Mouse (Mus musculus): ENCODE measurements around the gene Pard3. TPM values are rescaled to one million over a fixed set of nuclear protein-coding genes. Genes with fewer than 3 reads are reported as not detected.

Gene Pard3
- polyA plus RNA-seq, 1 experiment from 2014 or later = 33.8 TPM

DNA sequence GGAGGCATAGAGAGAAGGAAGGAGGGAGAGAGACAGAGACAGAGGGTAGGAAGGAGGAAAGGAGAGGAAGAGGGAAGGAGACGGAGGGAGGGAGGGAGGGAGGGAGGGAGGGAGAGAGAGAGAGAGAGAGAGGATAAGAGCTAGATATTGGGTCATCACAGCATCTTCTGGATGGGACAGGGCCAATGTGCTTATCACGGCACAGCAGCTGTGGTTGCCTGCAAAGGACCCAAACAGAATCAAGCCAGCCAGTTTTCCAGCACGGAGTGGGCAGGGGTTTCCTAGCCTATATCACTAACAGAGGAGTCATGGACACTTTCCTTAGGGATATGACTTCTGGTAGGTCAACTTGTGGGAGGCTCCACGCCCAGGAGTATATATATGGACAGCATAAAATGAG is 82.4 kb downstream of the Pard3 start:
- Histone ChIP-seq H3K27ac (ENCODE audit: low read depth) (no peak overlapping the region), H3K27me3 (ENCODE audit: insufficient read depth, low read length) (no peaks in the 10 kb centered on the region), H3K9me3 (ENCODE audit: low read depth, low read length) (no peaks in the 10 kb centered on the region), H3K9ac (no peak overlapping the region), H3K36me3 (ENCODE audit: insufficient read depth) (no peaks in the 10 kb centered on the region), H3K4me1 (ENCODE audit: insufficient read depth) (peaks cover 29% of the 10 kb centered on the region), H3K4me3 (ENCODE audit: low read depth, low read length) (no peak overlapping the region), H3K4me2 (no peak overlapping the region)
- TF ChIP-seq CTCF (IDR thresholded peaks at IDR 0.05; ENCODE audit: low read depth) = no peak
- ATAC-seq (ENCODE audit: insufficient read depth) (no peak), DNase-seq (no peak)
- WGBS = 44% methylated on average over 4 of the region's 4 CpGs

- TF ChIP-seq CTCF (IDR thresholded peaks at IDR 0.05; ENCODE audit: low read depth) = no peak
- Histone ChIP-seq H3K4me1 (ENCODE audit: insufficient read depth) (peaks cover 24% of the 10 kb centered on the region), H3K27me3 (ENCODE audit: insufficient read depth, low read length) (no peaks in the 10 kb centered on the region), H3K9me3 (ENCODE audit: low read depth, low read length) (no peaks in the 10 kb centered on the region), H3K27ac (ENCODE audit: low read depth) (no peak overlapping the region), H3K4me2 (no peak overlapping the region), H3K9ac (no peak overlapping the region), H3K36me3 (ENCODE audit: insufficient read depth) (no peaks in the 10 kb centered on the region), H3K4me3 (ENCODE audit: low read depth, low read length) (no peak overlapping the region)
- DNase-seq (no peak), ATAC-seq (ENCODE audit: insufficient read depth) (no peak)
- WGBS = 60% methylated on average over 7 of the region's 7 CpGs
Measured at GRCm38 (mm10) chr8:127148821-127149220, 85.1 kb downstream of the Pard3 start.

DNA sequence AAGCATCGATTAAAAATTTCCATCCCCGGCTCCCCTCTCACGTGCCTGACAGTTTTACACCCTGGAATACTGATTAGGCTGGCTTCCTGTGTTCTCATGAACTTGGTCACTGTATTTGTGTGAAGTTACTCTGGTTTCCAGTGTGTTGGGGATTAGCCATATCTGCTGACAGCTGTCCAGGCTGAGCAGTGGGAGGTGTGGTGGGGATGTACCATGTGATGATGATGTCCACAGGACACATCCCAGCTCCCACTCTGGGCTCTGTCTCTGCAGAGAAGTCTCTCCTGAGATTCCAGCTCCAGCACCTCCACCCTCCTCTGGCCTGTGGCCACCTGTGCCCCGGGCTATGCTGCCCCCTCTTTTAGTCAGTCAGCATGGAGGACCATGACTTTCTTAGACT is 87.0 kb downstream of the Pard3 start:
- H3K4me2 ChIP-seq = no peak overlapping the region
- H3K27me3 ChIP-seq (ENCODE audit: insufficient read depth, low read length) = no peaks in the 10 kb centered on the region
- no peak overlapping the region for H3K27ac ChIP-seq (ENCODE audit: low read depth)
- H3K36me3 ChIP-seq (ENCODE audit: insufficient read depth) = no peaks in the 10 kb centered on the region
- no peak overlapping the region for H3K9ac ChIP-seq
- peaks cover 8% of the 10 kb centered on the region; the same call in 1 of the 2 replicates for H3K4me1 ChIP-seq (ENCODE audit: insufficient read depth)
- H3K4me3 ChIP-seq (ENCODE audit: low read depth, low read length) = no peak overlapping the region
- TF ChIP-seq CTCF (IDR thresholded peaks at IDR 0.05; ENCODE audit: low read depth) = no peak
- DNase-seq (no peak), ATAC-seq (ENCODE audit: insufficient read depth) (no peak)
- no peaks in the 10 kb centered on the region for H3K9me3 ChIP-seq (ENCODE audit: low read depth, low read length)
- WGBS = 68% methylated on average over 4 of the region's 4 CpGs

- DNase-seq = no peak
- Histone ChIP-seq H3K4me3 (ENCODE audit: low read depth, low read length) (no peak overlapping the region), H3K4me2 (no peak overlapping the region), H3K4me1 (ENCODE audit: insufficient read depth) (peaks cover 6% of the 10 kb centered on the region; the same call in 1 of the 2 replicates), H3K9me3 (ENCODE audit: low read depth, low read length) (no peaks in the 10 kb centered on the region), H3K9ac (no peak overlapping the region), H3K27ac (ENCODE audit: low read depth) (no peak overlapping the region), H3K36me3 (ENCODE audit: insufficient read depth) (no peaks in the 10 kb centered on the region), H3K27me3 (ENCODE audit: insufficient read depth, low read length) (no peaks in the 10 kb centered on the region)
- WGBS = 46% methylated on average over 3 of the region's 3 CpGs
- TF ChIP-seq CTCF (IDR thresholded peaks at IDR 0.05; ENCODE audit: low read depth) = no peak
- no peak for ATAC-seq (ENCODE audit: insufficient read depth)
Measured at GRCm38 (mm10) chr8:127151706-127152105, 88.0 kb downstream of the Pard3 start.

DNA sequence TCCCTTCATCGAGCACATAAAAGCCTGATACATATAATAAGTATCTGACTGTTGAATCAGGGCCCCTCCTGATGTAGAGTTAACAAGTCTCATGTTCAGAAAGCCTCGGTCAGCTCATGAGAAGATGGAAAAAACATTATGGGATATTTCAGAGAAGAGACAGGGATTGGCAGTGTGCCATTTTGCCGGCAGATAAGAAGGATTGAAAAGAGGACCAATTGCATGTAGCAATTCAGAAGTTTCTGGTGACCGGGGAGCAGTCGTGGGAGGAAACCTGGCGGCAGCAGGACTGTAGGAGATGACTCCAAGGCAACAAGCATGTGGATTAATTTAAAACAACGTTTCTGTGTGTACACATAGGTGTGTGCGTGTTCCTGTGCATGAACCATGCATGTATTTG is 93.4 kb downstream of the Pard3 start:
- DNase-seq (peak; percentile 80), ATAC-seq (ENCODE audit: insufficient read depth) (no peak)
- H3K4me1 ChIP-seq (ENCODE audit: insufficient read depth) = no peaks in the 10 kb centered on the region
- no peak overlapping the region for H3K9ac ChIP-seq
- H3K4me2 ChIP-seq = no peak overlapping the region
- 42% methylated on average over 8 of the region's 8 CpGs for WGBS
- H3K36me3 ChIP-seq (ENCODE audit: insufficient read depth) = no peaks in the 10 kb centered on the region
- no peak for TF ChIP-seq CTCF (IDR thresholded peaks at IDR 0.05; ENCODE audit: low read depth)
- H3K4me3 ChIP-seq (ENCODE audit: low read depth, low read length) = no peak overlapping the region
- no peaks in the 10 kb centered on the region for H3K9me3 ChIP-seq (ENCODE audit: low read depth, low read length)
- H3K27me3 ChIP-seq (ENCODE audit: insufficient read depth, low read length) = no peaks in the 10 kb centered on the region
- no peak overlapping the region for H3K27ac ChIP-seq (ENCODE audit: low read depth)

- ATAC-seq (ENCODE audit: insufficient read depth) = no peak; the same call in 1 of the 2 replicates
- no peak overlapping the region for H3K4me2 ChIP-seq
- no peak for TF ChIP-seq CTCF (IDR thresholded peaks at IDR 0.05; ENCODE audit: low read depth)
Measured at GRCm38 (mm10) chr8:127159421-127159966, 95.8 kb downstream of the Pard3 start.

DNA sequence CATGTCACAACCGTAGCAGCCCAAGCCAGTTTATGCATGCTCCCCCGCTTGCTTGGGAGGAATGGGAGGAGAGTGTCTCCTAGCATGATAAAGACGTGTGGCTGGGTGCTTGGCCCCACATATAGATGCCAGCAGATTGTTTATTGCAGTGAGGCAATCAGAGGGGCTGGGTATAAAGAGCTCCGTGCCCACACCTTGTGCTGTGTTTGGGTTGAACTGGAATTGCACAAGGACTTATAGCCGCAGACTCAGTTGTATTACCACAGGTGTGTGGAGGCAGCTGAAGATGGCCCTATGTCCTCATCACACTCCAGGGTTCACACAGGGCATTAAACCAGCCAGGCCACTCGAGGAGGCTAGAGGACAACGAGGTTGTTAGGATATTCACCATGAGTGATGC is 98.2 kb downstream of the Pard3 start:
- WGBS = 80% methylated on average over 7 of the region's 7 CpGs
- TF ChIP-seq CTCF (IDR thresholded peaks at IDR 0.05; ENCODE audit: low read depth) = no peak
- ATAC-seq (ENCODE audit: insufficient read depth) = no peak

More at GRCm38 (mm10) chr8:127159421-127159966, 95.8 kb downstream of the Pard3 start:
- no peak overlapping the region for H3K9ac ChIP-seq
- 35% methylated on average over 3 of the region's 3 CpGs for WGBS
- H3K36me3 ChIP-seq (ENCODE audit: insufficient read depth) = no peaks in the 10 kb centered on the region
- no peak for DNase-seq
- H3K27ac ChIP-seq (ENCODE audit: low read depth) = no peak overlapping the region
- no peaks in the 10 kb centered on the region for H3K4me1 ChIP-seq (ENCODE audit: insufficient read depth)
- no peaks in the 10 kb centered on the region for H3K27me3 ChIP-seq (ENCODE audit: insufficient read depth, low read length)
- no peaks in the 10 kb centered on the region for H3K9me3 ChIP-seq (ENCODE audit: low read depth, low read length)
- H3K4me3 ChIP-seq (ENCODE audit: low read depth, low read length) = no peak overlapping the region

More for the DNA sequence above, 98.2 kb downstream of the Pard3 start:
- H3K4me1 ChIP-seq (ENCODE audit: insufficient read depth) = no peaks in the 10 kb centered on the region
- no peak overlapping the region for H3K4me2 ChIP-seq
- H3K9ac ChIP-seq = no peak overlapping the region
- H3K27me3 ChIP-seq (ENCODE audit: insufficient read depth, low read length) = no peaks in the 10 kb centered on the region
- H3K9me3 ChIP-seq (ENCODE audit: low read depth, low read length) = no peaks in the 10 kb centered on the region
- no peaks in the 10 kb centered on the region for H3K36me3 ChIP-seq (ENCODE audit: insufficient read depth)
- no peak overlapping the region for H3K4me3 ChIP-seq (ENCODE audit: low read depth, low read length)
- no peak overlapping the region for H3K27ac ChIP-seq (ENCODE audit: low read depth)
- no peak for DNase-seq
